Mouse (Mus musculus) gastrocnemius, adult 2 months (tissue): ENCODE data around the gene Cnih3. TPM values are rescaled to one million over a fixed set of nuclear protein-coding genes. Genes with fewer than 3 reads are reported as not detected.

Experiments used
- DNase-seq: peaks from one replicate; pipeline ENCODE4 v3.0.0; 2022
- H3K27ac ChIP-seq: fragments of 200-600 bp; 2 replicates; pipeline ENCODE4 v1.8.1; 2022; ENCODE audit warnings: mild to moderate bottlenecking
- H3K4me3 ChIP-seq: fragments of 200-600 bp; 2 replicates; pipeline ENCODE4 v1.8.1; 2022; ENCODE audit warnings: mild to moderate bottlenecking, moderate library complexity
- CTCF ChIP-seq: fragments of 200-600 bp; IDR thresholded peaks from 2 replicates; pipeline ENCODE4 v1.8.1; 2022; ENCODE audit warnings: antibody characterized with exemption, mild to moderate bottlenecking, moderate library complexity
- intact Hi-C: fragments of 180-260 bp; cut with DNase I; formaldehyde crosslinking; loops from one replicate; pipeline ENCODE4 v1.15.1; 2025
- total RNA-seq, 2 experiments: library from RNA; stranded (reverse); gene quantifications; 2 replicates each; pipeline ENCODE4 v1.2.3; 2021

The Cnih3 gene
- total RNA-seq, 2 experiments from 2014 or later, result not detected

DNA sequence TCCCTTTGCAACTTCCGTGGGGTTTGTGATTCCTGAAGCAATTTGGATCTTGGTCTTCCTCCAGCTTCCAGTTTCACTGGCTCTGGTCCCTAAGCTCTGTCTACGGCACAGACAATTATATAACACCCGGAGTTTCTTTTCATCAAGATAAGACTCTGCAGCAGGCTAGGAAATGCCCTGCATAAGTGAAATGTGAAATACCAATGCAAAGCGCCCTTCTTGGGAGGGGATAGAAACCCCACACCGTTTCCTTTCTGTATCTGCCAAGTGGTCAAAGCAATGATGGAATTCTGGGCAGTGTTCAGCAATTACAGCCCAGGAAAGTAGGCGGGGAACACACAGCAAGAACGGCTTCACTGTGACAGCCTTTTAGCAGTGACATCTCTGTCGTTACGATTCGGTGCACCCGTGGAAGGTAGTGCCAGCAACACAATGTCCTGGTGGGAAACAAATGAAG is 67.7 kb downstream of the Cnih3 start:
- no peak for TF ChIP-seq CTCF
- intact Hi-C loops, result no loop called here
- no peak for DNase-seq
- Histone ChIP-seq H3K27ac (no peak overlapping the region), H3K4me3 (no peak overlapping the region)

GRCm38 (mm10) chr1:181422796-181423195 is 70.4 kb downstream of the Cnih3 start:
- no peak for DNase-seq
- H3K4me3 ChIP-seq, result no peak overlapping the region
- intact Hi-C loops, result no loop called here
- H3K27ac ChIP-seq, result no peak overlapping the region
- no peak for TF ChIP-seq CTCF

- H3K27ac ChIP-seq, result no peak overlapping the region
- TF ChIP-seq CTCF, result no peak
- no peak overlapping the region for H3K4me3 ChIP-seq
- intact Hi-C loops, result no loop called here
- no peak for DNase-seq
Observed at GRCm38 (mm10) chr1:181424922-181425321, 72.5 kb downstream of the Cnih3 start.

- no peak for TF ChIP-seq CTCF
- intact Hi-C loops, result no loop called here
- Histone ChIP-seq H3K27ac (no peak overlapping the region), H3K4me3 (no peak overlapping the region)
- DNase-seq, result no peak
Observed at GRCm38 (mm10) chr1:181425388-181425787, 73.0 kb downstream of the Cnih3 start.

DNA sequence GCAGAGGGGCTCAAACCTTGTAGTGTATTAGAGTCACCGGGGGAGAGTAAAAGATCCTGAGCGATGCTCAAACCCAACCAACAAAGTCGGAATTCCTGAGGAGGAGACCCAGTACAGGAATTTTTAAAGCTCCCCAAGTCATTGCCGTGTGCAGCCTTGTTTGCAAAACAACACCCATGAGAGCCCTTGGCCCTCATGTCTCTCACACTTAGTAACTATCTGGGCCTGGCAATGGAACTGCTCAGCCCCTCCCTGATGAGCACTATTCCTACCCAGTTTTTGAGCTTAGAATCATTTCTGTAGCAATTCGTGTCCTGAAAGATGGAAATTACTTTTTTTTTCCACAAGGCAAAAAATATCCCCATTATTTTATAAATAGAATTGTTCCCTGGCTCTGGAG is 74.0 kb downstream of the Cnih3 start:
- H3K4me3 ChIP-seq, result no peak overlapping the region
- no peak for TF ChIP-seq CTCF
- intact Hi-C loops, result no loop called here
- DNase-seq, result no peak
- H3K27ac ChIP-seq, result no peak overlapping the region

DNA sequence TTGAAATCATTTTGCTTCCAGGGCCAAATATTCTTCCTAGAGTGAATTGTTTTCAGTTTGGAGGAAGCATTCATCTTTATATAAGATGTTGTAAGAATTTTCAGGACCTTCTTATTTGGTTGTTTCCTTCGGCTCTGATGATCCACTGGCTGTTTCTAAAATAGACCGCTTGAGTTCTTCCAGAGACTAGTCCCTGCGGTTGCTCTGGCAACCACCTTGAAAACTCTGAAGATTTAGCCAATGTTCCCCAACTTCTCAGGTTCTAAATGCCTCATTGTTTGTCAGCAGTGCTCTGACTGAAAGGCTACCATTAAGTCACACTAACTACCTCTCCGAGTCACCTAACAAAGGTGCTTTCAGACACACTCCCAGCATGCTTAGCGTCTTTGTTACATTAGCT is 80.8 kb downstream of the Cnih3 start:
- no peak for DNase-seq
- Histone ChIP-seq H3K27ac (no peak overlapping the region), H3K4me3 (no peak overlapping the region)
- intact Hi-C loops, result no loop called here
- TF ChIP-seq CTCF, result no peak

GRCm38 (mm10) chr1:181435414-181435813 is 83.0 kb downstream of the Cnih3 start:
- DNase-seq, result no peak
- Histone ChIP-seq H3K27ac (no peak overlapping the region), H3K4me3 (no peak overlapping the region)
- TF ChIP-seq CTCF, result no peak
- intact Hi-C loops, result no loop called here

DNA sequence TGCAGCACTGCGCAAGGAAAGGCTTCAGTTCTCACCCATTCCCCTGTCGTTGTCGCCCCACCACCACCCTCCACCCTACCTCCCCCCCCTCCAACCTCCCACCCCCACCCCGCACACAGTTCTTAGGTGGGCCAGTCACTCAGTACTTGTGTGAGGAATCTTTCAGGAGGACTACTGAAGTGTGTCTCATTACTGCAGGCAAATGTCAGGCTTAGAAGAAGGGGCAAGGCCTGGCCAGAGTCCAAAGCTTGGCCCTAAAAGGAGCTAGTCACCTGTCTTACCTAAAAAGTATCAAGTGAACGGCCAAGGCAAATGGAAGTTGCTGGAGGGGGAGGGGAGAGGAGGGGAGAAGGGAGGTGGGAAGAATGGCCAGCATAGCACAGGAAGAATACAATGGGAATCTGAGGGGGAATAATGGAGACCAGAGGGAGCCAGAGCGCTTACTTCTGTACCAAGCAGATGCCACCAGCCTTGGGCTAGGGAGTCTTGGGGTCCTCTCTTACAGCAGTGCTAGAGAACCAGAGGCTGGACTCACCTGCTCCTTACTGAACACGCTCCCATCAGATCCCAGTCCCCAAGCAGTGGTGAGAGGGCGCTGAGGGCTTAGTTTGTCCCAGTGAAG is 88.7 kb downstream of the Cnih3 start:
- H3K27ac ChIP-seq, result no peak overlapping the region
- peak; percentile 4 for DNase-seq
- no peak for TF ChIP-seq CTCF
- H3K4me3 ChIP-seq, result no peak overlapping the region
- intact Hi-C loops, result no loop called here

- no peak overlapping the region for H3K27ac ChIP-seq
Observed at GRCm38 (mm10) chr1:181441654-181442241, 89.3 kb downstream of the Cnih3 start.

GRCm38 (mm10) chr1:181445041-181445440 is 92.6 kb downstream of the Cnih3 start:
- no peak for DNase-seq
- Histone ChIP-seq H3K4me3 (no peak overlapping the region), H3K27ac (no peak overlapping the region)
- TF ChIP-seq CTCF, result no peak
- intact Hi-C loops, result no loop called here

More at GRCm38 (mm10) chr1:181441654-181442241, 89.3 kb downstream of the Cnih3 start:
- DNase-seq, result peak; percentile 1
- intact Hi-C loops, result no loop called here
- H3K4me3 ChIP-seq, result no peak overlapping the region
- no peak for TF ChIP-seq CTCF

DNA sequence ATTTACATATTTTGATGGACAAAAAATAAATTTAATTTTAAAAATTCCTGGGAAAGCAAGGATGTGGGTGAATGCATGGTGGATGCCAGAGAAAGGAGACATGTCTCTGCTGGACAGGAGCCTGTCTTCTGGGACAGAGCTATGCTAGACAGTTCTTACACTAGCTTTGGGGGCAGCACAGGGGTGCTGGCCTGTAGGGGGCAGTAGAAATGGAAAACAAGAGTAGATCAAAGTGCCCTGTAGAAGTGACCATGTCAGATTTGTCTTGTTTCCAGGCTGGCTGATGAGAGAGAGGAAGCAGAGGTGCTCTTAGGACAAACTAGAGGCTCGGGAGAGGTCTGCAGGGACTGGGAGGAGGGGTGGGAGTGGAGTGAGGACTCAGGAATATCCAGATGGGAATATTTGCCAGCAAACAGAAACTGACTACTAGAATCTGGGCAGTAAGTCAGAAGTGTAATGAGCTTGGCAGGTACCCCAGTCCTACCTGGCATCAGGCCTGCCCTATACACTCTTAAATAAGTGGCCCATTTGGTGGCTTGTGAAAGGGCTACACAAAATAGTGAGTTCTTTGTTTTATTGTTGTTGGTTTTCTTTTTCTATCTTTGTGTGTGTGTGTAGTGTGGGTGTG is 93.3 kb downstream of the Cnih3 start:
- H3K4me3 ChIP-seq, result no peak overlapping the region
- intact Hi-C loops, result no loop called here
- DNase-seq, result no peak
- TF ChIP-seq CTCF, result peak; percentile 53
- no peak overlapping the region for H3K27ac ChIP-seq

DNA sequence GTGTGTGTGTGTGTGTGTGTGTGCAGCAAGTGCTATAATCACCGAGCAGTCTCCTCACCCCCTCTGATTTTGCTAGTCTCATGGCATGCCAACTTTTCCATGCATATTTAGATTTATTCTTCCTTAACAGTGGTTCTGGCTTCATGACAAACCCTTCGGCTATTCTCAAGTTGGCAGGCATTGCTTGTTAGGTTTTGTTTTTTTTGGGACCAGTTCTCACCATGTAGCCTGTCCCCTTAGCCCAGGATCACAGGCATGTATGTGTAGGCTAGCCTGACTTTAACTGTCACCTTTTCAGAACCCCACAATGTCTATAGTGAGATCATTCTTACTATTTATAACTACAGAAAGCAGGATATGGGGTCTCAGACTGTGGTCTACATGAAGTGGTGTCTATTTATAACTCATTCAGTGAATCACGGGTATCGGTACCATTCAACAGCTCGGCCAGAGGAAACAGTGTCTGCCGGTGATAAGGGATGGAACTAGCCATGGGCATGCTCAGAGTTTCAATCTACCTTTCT is 94.2 kb downstream of the Cnih3 start:
- TF ChIP-seq CTCF, result no peak
- intact Hi-C loops, result no loop called here
- no peak for DNase-seq
- Histone ChIP-seq H3K4me3 (no peak overlapping the region), H3K27ac (no peak overlapping the region)

DNA sequence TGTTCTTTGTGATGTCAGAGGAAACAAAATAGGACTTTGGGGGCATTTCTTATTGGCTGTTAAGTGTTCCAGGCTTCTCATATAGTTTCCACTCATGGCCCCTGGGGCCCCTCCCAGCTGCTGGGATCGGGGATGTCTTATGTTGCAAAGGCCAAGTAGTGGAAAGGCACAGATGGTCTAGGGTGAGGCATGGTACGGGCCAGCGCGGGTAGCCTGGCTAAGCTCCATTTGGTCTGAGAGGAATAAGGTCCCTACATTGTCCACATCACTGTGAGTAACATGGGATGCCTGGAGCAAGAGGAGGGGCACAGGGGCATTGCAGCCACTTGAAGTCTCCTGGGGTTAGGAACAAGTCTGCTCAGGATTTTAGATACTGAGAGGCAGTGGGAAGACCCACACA is 95.1 kb downstream of the Cnih3 start:
- DNase-seq, result no peak
- no peak overlapping the region for H3K4me3 ChIP-seq
- H3K27ac ChIP-seq, result no peak overlapping the region
- intact Hi-C loops, result no loop called here
- TF ChIP-seq CTCF, result no peak
